Mouse (Mus musculus): ENCODE data around the gene Fam196a. TPM values are rescaled to one million over a fixed set of nuclear protein-coding genes. Genes with fewer than 3 reads are reported as not detected.

Gene Fam196a
- polyA plus RNA-seq (2012; rRNA removed): 0.29 and 0.82 TPM in 2 replicates

GRCm38 (mm10) chr7:134937927-134938609 is at the start of gene Fam196a:
Gene Fam196a, minus strand, starts transcription at chr7:134938430.
- WGBS: 4% methylated on average over 56 of the region's 71 CpGs
- H3K4me1 ChIP-seq (ENCODE audit: control insufficient read depth, insufficient read depth, low read length): peaks cover 5% of the 10 kb centered on the region; the same call in 1 of the 2 replicates
- peak; percentile 17 for DNase-seq
- TF ChIP-seq CTCF (IDR thresholded peaks at IDR 0.05; ENCODE audit: insufficient read depth, low read length) (no peak), POLR2A (IDR thresholded peaks at IDR 0.05; ENCODE audit: borderline replicate concordance, extremely low read depth, low read depth, low read length) (no peak)
- H3K4me3 ChIP-seq (replicated peaks; ENCODE audit: extremely low read depth, low read depth, low read length): peak within 1 kb of the TSS; percentile 27

DNA sequence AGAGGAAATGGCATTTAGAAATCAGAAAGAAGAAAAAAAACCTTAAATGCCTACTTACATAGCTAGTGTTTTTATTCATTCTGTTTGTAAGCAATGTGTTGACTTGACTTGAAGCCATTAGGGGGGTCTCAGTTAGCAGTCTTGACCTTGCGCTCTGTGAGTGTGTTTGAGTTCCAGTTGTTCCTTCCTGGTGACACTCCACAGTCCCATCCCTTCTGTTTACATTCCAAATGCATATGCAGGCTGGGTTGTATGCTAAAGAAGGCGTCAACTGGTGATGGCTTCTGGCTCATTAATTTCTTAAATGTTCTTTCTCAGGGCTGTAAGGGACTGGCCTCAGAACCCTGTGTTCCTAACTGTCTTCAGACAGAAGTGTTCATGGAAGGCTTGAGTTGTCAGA is 23.4 kb upstream of the Fam196a start:
- TF ChIP-seq POLR2A (IDR thresholded peaks at IDR 0.05; ENCODE audit: borderline replicate concordance, extremely low read depth, low read depth, low read length) (no peak), CTCF (IDR thresholded peaks at IDR 0.05; ENCODE audit: insufficient read depth, low read length) (no peak)
- no peaks in the 10 kb centered on the region; the same call in 1 of the 2 replicates for H3K4me1 ChIP-seq (ENCODE audit: control insufficient read depth, insufficient read depth, low read length)
- H3K4me3 ChIP-seq (replicated peaks; ENCODE audit: extremely low read depth, low read depth, low read length): no peak overlapping the region
- DNase-seq: no peak
- 88% methylated on average over 2 of the region's 2 CpGs for whole genome bisulfite sequencing

GRCm38 (mm10) chr7:134960871-134961270 is 22.6 kb upstream of the Fam196a start:
- WGBS: 70% methylated on average over 4 of the region's 4 CpGs
- DNase-seq: no peak
- no peak overlapping the region for H3K4me3 ChIP-seq (replicated peaks; ENCODE audit: extremely low read depth, low read depth, low read length)
- no peaks in the 10 kb centered on the region; the same call in 1 of the 2 replicates for H3K4me1 ChIP-seq (ENCODE audit: control insufficient read depth, insufficient read depth, low read length)
- no peak for TF ChIP-seq POLR2A (IDR thresholded peaks at IDR 0.05; ENCODE audit: borderline replicate concordance, extremely low read depth, low read depth, low read length)
- TF ChIP-seq CTCF (IDR thresholded peaks at IDR 0.05; ENCODE audit: insufficient read depth, low read length): peak; percentile 51

DNA sequence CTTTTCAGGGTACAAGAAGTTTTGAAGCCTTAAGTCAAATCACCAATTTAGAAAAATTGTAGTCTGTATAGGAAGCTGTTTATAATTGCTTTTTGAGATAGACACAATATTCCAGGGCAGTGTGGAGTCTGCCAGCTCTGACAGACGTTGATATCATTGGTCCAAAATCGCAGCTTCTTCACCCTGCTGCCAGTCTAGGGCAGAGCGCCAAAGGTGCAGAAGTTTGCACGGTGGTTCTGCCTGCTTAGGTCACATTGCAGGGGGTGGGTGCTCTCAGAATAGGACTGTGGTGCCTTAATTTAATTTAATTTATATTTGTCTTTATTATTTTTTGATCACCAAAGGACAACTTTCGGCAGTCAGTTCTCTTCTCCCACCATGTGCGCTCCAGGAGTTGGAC is 20.9 kb upstream of the Fam196a start:
- no peak for DNase-seq
- no peak for TF ChIP-seq CTCF (IDR thresholded peaks at IDR 0.05; ENCODE audit: insufficient read depth, low read length)
- TF ChIP-seq POLR2A (IDR thresholded peaks at IDR 0.05; ENCODE audit: borderline replicate concordance, extremely low read depth, low read depth, low read length): no peak
- WGBS: 86% methylated on average over 6 of the region's 6 CpGs
- no peak overlapping the region for H3K4me3 ChIP-seq (replicated peaks; ENCODE audit: extremely low read depth, low read depth, low read length)
- H3K4me1 ChIP-seq (ENCODE audit: control insufficient read depth, insufficient read depth, low read length): no peaks in the 10 kb centered on the region; the same call in 1 of the 2 replicates

DNA sequence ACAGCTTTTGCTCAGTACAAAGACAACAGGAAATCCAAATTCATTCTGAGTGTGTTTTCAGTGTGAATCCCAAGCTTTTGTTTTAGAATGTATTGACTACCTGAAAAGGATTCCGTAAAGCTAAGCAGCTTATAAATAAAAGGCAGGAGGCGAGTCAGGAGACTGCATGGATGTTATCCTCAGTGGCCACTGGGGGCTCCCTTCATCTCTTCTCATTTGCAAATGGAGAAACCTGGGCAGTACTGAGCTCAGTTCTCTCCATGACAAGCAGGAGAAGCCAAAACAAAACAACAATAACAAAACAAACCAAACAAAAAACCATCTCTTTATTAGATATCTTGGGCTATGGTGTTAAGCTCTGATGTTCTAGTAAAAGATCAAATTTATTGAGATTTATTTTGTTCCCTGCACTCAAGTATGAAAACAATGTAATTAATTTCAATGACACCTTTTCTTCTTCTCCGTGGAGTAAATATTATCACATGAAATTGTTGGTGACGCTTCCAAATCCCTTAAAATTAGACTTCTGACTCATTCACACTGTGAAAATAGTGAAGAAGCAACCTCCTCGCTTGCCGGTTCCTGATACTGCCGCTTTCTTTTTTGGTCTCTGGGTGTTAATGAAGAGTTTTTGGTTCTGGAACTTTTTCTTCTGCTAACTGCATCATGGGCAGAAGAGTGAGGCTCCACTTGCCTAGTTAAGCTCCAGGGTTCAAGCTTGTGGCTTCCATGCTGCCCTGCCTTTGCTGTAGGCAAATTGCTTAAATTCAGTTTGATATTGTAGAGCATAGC is 7.9 kb upstream of the Fam196a start:
- DNase-seq: no peak
- 87% methylated on average over 7 of the region's 7 CpGs for WGBS
- no peak for TF ChIP-seq POLR2A (IDR thresholded peaks at IDR 0.05; ENCODE audit: borderline replicate concordance, extremely low read depth, low read depth, low read length)
- no peaks in the 10 kb centered on the region for H3K4me1 ChIP-seq (ENCODE audit: control insufficient read depth, insufficient read depth, low read length)
- H3K4me3 ChIP-seq (replicated peaks; ENCODE audit: extremely low read depth, low read depth, low read length): no peak overlapping the region

- 74% methylated on average over 7 of the region's 7 CpGs for WGBS
- H3K4me3 ChIP-seq (replicated peaks; ENCODE audit: extremely low read depth, low read depth, low read length): no peak overlapping the region
Measured at GRCm38 (mm10) chr7:134943701-134944100, 5.5 kb upstream of the Fam196a start.

DNA sequence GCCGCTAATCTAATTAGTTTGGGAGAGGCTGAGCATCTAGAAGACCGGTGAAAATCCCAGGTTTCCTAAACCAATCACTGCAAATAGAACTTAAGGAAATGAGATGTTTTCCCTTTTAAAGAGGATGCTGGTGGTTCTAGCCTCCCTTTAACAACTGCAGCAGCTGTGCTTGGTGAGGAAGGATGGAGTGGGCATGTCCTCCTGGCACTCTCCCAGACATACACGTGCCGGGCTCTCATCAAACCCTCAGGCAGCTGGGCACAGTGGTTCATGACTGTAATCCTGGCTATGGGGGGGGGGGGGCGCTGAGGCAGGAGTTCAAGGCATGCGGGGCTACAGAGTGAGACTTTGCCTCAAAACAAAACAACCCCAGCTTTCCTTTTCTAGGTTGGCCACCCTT is 4.8 kb upstream of the Fam196a start:
- H3K4me1 ChIP-seq (ENCODE audit: control insufficient read depth, insufficient read depth, low read length): no peaks in the 10 kb centered on the region
- TF ChIP-seq CTCF (IDR thresholded peaks at IDR 0.05; ENCODE audit: insufficient read depth, low read length) (no peak), POLR2A (IDR thresholded peaks at IDR 0.05; ENCODE audit: borderline replicate concordance, extremely low read depth, low read depth, low read length) (no peak)
- no peak overlapping the region for H3K4me3 ChIP-seq (replicated peaks; ENCODE audit: extremely low read depth, low read depth, low read length)
- no peak for DNase-seq
- 51% methylated on average over 6 of the region's 6 CpGs for WGBS

More at GRCm38 (mm10) chr7:134943701-134944100, 5.5 kb upstream of the Fam196a start:
- TF ChIP-seq CTCF (IDR thresholded peaks at IDR 0.05; ENCODE audit: insufficient read depth, low read length): no peak
- no peak for TF ChIP-seq POLR2A (IDR thresholded peaks at IDR 0.05; ENCODE audit: borderline replicate concordance, extremely low read depth, low read depth, low read length)
- no peaks in the 10 kb centered on the region for H3K4me1 ChIP-seq (ENCODE audit: control insufficient read depth, insufficient read depth, low read length)
- DNase-seq: no peak

- Histone ChIP-seq H3K4me3 (replicated peaks; ENCODE audit: extremely low read depth, low read depth, low read length) (no peak overlapping the region), H3K4me1 (ENCODE audit: control insufficient read depth, insufficient read depth, low read length) (peaks cover 3% of the 10 kb centered on the region; the same call in 1 of the 2 replicates)
- 97% methylated on average over 6 of the region's 6 CpGs for WGBS
- no peak for DNase-seq
- no peak for TF ChIP-seq POLR2A (IDR thresholded peaks at IDR 0.05; ENCODE audit: borderline replicate concordance, extremely low read depth, low read depth, low read length)
- no peak for TF ChIP-seq CTCF (IDR thresholded peaks at IDR 0.05; ENCODE audit: insufficient read depth, low read length)
Measured at GRCm38 (mm10) chr7:134941891-134942290, 3.7 kb upstream of the Fam196a start.

DNA sequence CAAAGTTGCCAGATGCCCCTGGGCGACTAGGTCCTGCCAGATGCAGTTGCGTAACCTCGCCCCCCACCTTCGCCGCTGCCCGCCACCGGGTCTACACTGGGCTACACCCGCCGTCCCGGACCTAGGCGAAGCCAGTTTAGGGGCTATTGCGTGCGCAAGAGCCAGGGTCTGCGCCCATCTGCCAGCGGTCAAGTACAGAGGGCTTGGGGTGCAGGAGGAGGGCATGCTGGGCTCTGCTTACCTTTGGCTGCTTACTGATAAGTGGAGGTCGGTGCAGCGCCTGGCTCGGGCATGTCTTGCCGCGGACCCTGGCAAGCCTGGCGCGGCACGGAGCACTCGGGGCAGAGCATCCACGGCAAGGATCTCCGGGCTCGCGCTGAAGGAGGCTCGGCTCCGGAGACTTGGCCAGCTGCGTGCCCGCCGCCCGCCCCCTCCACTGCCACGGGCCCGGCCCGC is 731 bp downstream of the Fam196a start:
- WGBS: 2% methylated on average over 37 of the region's 37 CpGs
- Histone ChIP-seq H3K4me1 (ENCODE audit: control insufficient read depth, insufficient read depth, low read length) (peaks cover 5% of the 10 kb centered on the region; the same call in 1 of the 2 replicates), H3K4me3 (replicated peaks; ENCODE audit: extremely low read depth, low read depth, low read length) (peak overlapping the region; percentile 27)
- DNase-seq: no peak
- TF ChIP-seq CTCF (IDR thresholded peaks at IDR 0.05; ENCODE audit: insufficient read depth, low read length) (no peak), POLR2A (IDR thresholded peaks at IDR 0.05; ENCODE audit: borderline replicate concordance, extremely low read depth, low read depth, low read length) (no peak)
